Mouse (Mus musculus) spleen, postnatal 14 days (tissue): Measurements from ENCODE around the gene Rock2.

Experiments used
- DNase-seq, 2 experiments: peaks; one replicate each; pipeline ENCODE4 v3.0.0; 2021 to 2022; ENCODE audit warnings: low spot score in 2 of 2

Gene Rock2

DNA sequence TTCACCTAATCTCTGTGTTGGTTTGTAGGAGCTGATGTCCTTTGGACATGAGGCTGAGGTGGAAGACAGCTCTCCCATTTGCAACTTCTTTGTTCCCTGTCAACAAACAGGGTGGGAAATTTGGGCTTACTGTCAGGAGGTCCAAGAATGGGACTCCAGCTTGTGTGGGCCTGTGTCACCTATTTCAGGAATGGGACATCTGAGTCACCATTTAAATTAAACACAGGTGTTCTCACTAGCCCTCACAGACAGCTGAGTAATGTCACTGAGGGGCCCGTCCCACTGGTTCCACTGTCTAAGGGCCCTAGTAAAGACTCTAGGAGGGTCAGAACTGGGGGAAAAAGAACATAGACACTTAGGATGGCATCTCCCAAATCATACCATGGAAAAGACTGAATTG, 22.7 kb upstream of the Rock2 start:
- no peak for DNase-seq

- DNase-seq, result no peak
Observed at GRCm38 (mm10) chr12:16872926-16873464, 21.7 kb upstream of the Rock2 start.

GRCm38 (mm10) chr12:16873549-16873948, 21.1 kb upstream of the Rock2 start:
- DNase-seq, result no peak

DNA sequence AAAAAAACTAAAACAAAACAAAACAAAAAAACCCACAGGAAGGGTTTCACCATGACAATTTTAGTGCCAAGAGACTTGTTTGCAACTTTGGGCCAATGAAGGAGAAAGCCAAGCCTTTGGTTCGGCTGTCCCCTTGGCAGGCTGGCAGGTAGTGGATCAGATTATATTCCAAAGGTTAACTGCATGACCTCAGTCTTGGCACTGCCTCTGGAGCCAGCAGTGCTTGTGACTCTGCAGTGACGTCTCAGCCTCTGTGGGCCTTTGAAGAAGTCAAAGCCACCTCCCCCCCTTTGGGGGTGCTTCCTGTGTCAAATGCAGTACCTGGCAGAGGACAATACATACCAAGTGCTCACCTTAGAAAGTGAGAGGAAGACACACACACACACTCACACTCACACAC, 20.6 kb upstream of the Rock2 start:
- no peak for DNase-seq

DNA sequence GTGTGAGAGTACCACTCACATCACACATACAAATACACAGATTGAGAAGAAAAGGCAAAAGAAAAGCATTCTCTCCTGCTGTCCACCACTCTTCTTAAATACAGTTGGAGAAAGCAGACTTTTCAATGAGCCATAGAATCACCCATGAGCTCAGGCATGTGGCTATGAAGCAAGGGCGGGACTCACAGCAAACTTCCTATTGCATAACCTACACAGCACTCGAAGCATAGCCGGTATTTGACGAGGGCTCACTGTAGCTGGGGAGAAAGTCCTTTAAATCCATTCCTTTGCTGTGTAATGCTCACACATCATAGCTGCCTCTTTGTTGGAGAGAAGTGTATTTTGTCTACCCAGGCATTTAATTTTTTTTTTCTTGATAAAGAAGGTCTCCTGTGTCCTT, 19.4 kb upstream of the Rock2 start:
- no peak for DNase-seq

DNA sequence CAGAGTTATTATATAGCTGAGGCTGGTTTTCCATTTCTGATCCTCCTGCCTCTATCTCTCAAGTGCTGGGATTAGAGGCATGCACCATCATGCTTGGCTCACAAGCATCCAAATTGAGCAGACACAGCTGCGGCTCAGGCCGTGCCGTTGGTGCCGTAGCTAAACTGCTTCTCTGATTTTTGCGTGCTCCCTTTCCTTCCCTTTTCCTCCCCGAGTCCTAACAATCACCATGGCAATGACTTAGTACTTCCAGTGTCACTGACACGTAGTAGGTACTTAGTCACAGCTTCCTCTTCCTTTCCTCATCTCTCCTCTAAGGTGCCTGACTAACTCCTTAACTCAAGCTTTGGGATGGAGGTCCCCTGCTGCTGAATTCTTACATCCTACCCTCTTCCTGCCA, 19.0 kb upstream of the Rock2 start:
- no peak for DNase-seq

DNA sequence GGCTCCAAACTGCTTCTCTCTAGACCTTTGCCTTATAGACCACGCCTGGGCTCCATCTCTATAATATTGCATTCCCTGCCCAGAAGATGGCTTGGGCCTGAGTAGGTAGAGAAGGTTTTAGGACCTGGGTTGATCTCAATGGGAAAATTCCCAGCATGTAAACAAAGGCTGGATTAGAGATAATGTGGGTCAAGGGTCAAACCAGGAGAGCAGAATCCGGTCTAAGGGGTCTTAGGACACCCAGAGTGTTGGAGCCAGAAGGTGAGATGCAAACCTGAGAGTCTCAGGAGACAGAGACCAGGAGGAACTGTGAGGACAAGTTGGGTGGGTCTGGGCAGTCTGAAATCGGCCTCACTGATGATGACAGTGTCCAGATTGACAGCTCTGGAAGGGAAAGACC, 18.0 kb upstream of the Rock2 start:
- DNase-seq, result no peak

DNA sequence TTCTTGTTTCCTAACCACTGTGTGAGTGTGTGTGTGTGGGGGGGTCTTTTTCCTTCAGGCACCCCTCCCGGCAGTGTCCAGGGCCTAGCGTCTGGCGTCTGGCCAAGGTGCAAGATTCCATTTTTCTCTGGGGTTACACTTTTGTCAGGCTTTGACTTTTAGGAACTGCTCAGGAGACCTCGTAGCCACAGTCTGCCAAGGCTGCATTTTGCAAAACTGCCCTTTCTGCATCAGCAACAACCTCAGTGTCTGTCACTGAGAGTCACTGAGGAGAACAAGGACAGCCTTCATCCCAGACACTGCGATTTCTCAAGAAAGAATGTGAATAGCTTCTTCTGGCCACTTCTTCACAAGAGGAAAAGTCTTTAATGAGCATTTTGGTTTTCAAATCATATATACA, 17.6 kb upstream of the Rock2 start:
- DNase-seq, result no peak

GRCm38 (mm10) chr12:16877679-16878078, 17.0 kb upstream of the Rock2 start:
- no peak for DNase-seq

- DNase-seq, result no peak
Observed at GRCm38 (mm10) chr12:16879369-16879768, 15.3 kb upstream of the Rock2 start.

DNA sequence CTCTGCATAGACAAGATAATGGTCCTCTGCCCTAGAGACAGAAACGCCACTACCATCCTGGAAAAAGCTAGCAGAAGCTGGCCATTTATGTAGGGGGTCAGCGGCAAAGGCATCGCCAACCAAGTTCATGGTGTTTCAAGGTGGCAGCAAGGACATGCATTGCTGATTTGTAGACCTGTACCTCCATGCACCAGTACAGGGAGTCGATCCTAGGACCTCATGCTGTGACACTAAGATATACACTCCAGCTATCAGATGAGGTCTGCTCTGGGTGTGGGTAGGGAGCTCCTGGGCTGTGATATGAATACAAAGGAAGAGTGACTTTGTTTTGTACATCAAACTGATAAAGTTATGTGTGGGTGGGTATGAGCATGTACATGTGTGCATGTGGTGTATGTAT, 14.6 kb upstream of the Rock2 start:
- no peak for DNase-seq

DNA sequence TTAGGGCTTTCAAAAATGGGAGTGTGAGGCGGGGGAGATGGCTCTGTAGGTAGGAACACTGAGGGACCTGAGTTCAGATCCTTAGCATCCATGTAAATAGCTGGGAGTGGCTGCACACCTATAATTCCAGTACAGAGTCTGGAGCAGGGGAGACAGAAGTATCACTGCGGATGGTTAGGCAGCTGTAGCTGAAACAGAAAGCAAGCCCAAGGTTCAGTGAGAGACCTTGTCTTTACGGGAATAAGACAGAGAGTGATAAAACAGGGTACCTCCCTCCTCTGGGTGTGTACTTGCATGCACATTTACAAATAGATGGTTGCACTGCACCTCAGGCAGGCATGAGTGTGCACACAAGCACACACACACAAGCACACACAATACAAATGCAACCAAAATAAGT, 12.3 kb upstream of the Rock2 start:
- DNase-seq, result no peak

- no peak for DNase-seq
Observed at GRCm38 (mm10) chr12:16883111-16883510, 11.6 kb upstream of the Rock2 start.

GRCm38 (mm10) chr12:16884534-16884933, 10.2 kb upstream of the Rock2 start:
- no peak for DNase-seq

DNA sequence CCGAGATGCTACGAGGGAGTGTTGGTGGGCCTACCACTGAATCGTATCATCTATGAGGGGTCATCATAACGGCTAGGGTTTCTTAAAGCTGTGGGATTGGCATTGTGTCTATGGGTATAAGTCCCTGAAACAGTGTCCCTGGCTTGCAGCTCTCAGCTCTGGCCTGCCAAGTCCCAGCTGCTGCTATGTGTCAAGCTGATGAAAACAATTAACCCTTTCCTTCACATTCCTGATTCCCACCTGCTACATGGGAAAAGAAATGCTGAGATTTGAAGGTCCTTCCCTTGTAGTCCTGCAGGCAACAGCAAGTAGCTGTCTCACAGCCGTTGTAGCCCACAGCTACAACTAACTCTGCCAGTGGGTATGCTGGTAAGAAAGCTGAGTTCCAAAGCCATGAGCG, 8.3 kb upstream of the Rock2 start:
- no peak for DNase-seq

GRCm38 (mm10) chr12:16893039-16893438, 1.7 kb upstream of the Rock2 start:
- DNase-seq, result no peak

DNA sequence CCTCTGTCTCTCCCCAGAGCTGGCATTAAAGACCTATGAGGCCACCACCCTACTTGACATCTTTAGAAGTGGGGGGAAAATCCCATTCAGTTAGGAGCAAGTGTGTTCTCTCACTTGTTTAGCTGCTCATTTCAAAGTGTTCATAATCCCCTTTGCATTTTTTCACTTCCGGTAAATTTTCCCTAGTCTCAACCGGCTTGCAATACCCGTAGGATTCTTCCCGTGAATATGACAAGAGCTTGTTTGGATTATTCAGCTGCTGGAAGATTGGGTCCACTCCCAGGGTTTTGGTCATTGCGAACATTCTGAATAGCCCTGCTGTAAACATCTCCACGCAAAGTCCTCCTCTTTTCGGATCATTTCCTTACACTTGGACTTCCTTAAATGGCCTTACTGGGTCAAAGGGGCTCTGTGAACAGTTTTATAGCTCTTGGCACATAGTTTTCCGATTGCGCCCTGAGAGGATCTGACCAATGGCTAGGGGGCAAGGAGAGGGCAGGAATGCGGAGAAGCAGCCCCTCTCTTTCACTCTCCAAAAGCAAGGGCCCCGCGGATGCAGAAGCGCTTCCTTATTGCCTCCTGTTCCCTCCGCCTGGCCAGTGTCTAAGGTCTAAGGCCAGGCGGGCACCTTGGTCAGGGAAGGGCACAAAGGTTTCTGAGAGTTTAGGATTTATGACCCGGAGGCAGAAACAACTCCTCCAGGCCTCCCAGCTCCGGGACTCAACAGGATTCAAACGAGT, 869 bp upstream of the Rock2 start:
- no peak for DNase-seq

- DNase-seq, result peak; percentile 22 to 46
Observed at GRCm38 (mm10) chr12:16895221-16895928, 680 bp downstream of the Rock2 start.

DNA sequence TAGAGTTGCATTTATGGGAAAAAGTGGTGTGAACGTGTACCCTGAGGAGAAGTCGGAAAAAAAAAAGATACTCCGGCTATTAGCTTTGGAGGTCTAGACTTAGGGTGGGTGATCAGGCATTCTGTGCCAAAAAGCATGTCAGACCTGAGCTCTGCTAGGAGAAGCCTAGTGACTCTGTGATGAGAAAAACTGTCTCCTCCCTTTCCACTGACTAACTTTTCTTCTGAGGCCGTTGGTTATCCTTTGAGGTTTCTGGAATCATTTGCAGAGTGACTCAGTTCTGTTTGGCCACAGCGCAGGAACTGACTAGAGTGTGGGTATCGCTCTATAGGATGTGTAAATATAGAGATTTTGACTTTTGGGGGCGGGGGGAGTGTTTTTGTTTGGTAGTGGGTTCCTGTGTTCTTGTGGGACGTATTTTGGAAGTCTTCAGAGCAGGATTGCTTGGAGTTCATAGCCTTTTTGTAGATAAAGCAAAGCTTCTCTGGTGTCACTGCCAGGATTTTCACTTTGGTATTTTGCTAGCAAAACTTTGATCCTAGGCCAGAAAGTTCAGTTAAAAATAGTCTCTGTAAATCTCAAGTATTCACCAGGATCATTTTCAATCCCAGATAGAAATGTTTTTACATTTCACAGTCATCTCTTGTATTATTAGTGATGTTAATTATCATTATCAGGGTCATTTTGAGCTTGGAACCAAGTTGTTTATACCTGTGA, 1.5 kb downstream of the Rock2 start:
- DNase-seq, result no peak

DNA sequence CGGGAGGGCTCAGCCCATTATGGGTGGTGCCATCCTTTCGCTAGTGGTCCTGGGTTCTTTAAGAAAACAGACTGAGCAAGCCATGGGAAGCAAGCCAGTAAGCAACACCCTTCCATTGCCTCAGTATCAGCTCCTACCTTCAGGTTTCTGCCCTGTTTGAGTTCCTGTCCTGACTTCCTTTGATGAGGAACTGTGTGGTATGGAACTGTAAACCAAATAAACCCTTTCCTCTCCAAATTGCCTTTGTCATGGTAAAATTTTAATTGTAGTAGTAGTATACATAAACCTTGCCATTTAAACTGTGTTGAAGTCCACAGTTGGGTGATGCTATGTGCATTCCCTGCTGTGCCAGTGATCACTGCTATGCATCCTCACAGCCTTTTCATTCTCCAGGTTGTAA, 2.5 kb downstream of the Rock2 start:
- no peak for DNase-seq

- no peak for DNase-seq
Observed at GRCm38 (mm10) chr12:16898221-16898620, 3.5 kb downstream of the Rock2 start.

GRCm38 (mm10) chr12:16898790-16899189, 4.1 kb downstream of the Rock2 start:
- DNase-seq, result no peak
